Mouse (Mus musculus): ENCODE data around the gene Syt1. TPM values are rescaled to one million over a fixed set of nuclear protein-coding genes. Genes with fewer than 3 reads are reported as not detected.

The Syt1 gene
- total RNA-seq (2023): not detected

DNA sequence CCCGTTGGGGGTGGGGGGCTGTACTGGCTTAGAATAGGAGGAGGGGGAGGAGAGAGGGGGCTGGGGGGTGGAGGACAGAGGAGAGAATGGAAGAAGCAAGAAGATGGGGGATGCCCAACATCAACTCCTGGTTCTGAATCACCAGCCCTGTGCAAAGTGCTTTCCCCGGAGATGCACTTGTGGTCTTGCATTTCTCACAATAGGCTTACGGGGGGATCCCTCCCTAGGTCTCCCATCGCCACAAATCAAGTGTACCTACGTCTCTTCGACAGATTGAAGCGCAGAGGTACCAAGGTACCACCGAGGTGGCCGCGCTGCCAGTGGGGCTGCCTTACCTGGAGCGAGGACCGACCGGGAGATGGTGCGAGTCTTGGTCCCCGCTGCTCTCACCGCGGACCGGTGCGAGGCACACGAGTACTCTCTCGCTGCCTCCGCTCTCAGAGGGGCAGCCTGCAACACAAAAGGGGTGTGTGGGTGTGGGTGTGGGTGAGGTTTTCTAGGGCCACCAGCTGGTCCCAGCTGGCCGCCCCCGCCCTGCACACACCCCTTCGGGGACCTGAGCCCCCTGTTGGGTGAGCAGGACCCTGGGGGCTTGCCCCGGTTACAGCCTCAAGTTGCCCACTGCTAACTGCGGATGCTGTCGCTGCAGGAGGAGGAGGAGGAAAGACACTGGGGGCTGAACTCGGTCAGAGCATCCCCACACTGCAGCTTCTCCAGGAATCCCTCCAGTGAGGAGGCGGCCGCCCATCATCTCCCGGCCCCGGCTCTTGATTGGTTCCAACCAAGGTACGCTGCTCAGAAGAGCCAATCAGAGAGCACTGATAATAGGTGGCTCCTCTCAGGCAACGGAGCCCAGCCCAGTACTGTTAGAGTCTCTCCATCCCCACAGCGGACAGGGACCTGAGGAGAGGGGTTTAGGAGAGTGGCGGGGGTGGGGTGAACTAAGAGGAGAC, at the start of gene Syt1:
Syt1 (minus strand) TSS at position 742 of the 953 bp plus-strand sequence.

DNA sequence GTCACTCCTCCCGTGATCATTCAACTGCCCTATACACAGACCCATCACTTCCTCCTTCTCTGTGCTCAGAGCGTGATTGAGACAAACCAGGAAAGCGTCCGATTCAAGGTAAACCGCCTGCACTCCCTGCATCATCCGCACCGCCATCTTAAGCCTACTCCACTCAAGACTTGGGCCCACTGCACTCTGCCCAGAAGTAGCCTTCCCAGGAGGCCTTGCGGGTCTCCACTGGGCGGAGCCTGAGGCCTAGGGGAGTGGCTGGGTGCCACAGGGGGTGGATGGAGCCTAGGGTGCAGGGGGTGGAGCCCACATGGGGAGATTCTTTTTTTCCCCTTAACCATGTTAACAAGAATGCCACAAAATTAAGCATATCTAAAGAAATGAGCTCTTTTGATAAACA, 310.8 kb downstream of the Syt1 start, which contains the start of gene Gm5136:
Gm5136 (minus strand) TSS at position 215 of the 400 bp plus-strand sequence.

